Mouse (Mus musculus) forebrain, embryonic 13.5 days (tissue): ENCODE data around the gene Hmg20a. TPM values are rescaled to one million over a fixed set of nuclear protein-coding genes. Genes with fewer than 3 reads are reported as not detected.

ENCODE experiments used
- ATAC-seq: fragments of 200-750 bp; cut with Nextera tagmentation; 2 replicates; pipeline ENCODE4 v1.8.0; 2017
- H3K27ac ChIP-seq: fragments of 300-500 bp; sonication (generic); 2 replicates; pipeline ENCODE4 v1.5.1; 2015; ENCODE audit warnings: inconsistent platforms, mild to moderate bottlenecking, moderate library complexity
- H3K27me3 ChIP-seq: fragments of 300-500 bp; sonication (generic); 2 replicates; pipeline ENCODE4 v1.6.1; 2015; ENCODE audit warnings: mild to moderate bottlenecking, inconsistent platforms
- H3K36me3 ChIP-seq: fragments of 300-500 bp; sonication (generic); 2 replicates; pipeline ENCODE4 v1.6.1; 2015; ENCODE audit warnings: mild to moderate bottlenecking, inconsistent platforms; ENCODE audit not compliant: poor library complexity, severe bottlenecking
- H3K4me1 ChIP-seq: fragments of 300-500 bp; sonication (generic); 2 replicates; pipeline ENCODE4 v1.6.1; 2015; ENCODE audit warnings: inconsistent platforms
- H3K4me2 ChIP-seq: fragments of 300-500 bp; sonication (generic); 2 replicates; pipeline ENCODE4 v1.6.1; 2015; ENCODE audit warnings: inconsistent platforms, mild to moderate bottlenecking, moderate library complexity
- H3K4me3 ChIP-seq: fragments of 300-500 bp; sonication (generic); 2 replicates; pipeline ENCODE4 v1.5.1; 2015; ENCODE audit warnings: mild to moderate bottlenecking, inconsistent platforms
- H3K9ac ChIP-seq: fragments of 300-500 bp; sonication (generic); 2 replicates; pipeline ENCODE4 v1.6.1; 2015; ENCODE audit warnings: mild to moderate bottlenecking, inconsistent platforms
- H3K9me3 ChIP-seq: fragments of 300-500 bp; sonication (generic); replicated peaks from 2 replicates; pipeline ENCODE4 v1.6.1; 2016; ENCODE audit warnings: inconsistent platforms
- WGBS: fragments of 180-500 bp; shearing (Covaris S2); methylation state at CpG from one replicate; pipeline ENCODE4 v1.1.7; 2015; 5-methylcytosine and 5-hydroxymethylcytosine counted together
- polyA plus RNA-seq: library from polyadenylated mRNA; unstranded; fragments of >200 nt; fragmentation: Nextera tagmentation; extraction: Ambion mirVana; gene quantifications from 2 replicates; pipeline ENCODE4 v1.2.1, GENCODE M21; 2015

Hmg20a gene
- polyA plus RNA-seq, 1 experiment from 2014 or later: 72.3 TPM

GRCm38 (mm10) chr9:56501721-56502542 lies 83.5 kb downstream of the Hmg20a start:
- H3K27ac ChIP-seq: no peak overlapping the region
- H3K4me1 ChIP-seq: peaks cover 33% of the 10 kb centered on the region
- H3K36me3 ChIP-seq: no peaks in the 10 kb centered on the region
- H3K27me3 ChIP-seq: no peaks in the 10 kb centered on the region
- no peak overlapping the region for H3K9ac ChIP-seq
- H3K9me3 ChIP-seq: no peaks in the 10 kb centered on the region
- no peak overlapping the region for H3K4me3 ChIP-seq
- no peak for ATAC-seq
- H3K4me2 ChIP-seq: peak overlapping the region; percentile 4; the same call in 1 of the 2 replicates
- WGBS: 36% methylated on average over 10 of the region's 10 CpGs

- Histone ChIP-seq H3K4me3 (no peak overlapping the region), H3K36me3 (no peaks in the 10 kb centered on the region), H3K9ac (no peak overlapping the region), H3K27ac (no peak overlapping the region), H3K4me1 (peaks cover 35% of the 10 kb centered on the region), H3K27me3 (no peaks in the 10 kb centered on the region), H3K9me3 (no peaks in the 10 kb centered on the region), H3K4me2 (peak overlapping the region; percentile 4; the same call in 1 of the 2 replicates)
- WGBS: 42% methylated on average over 8 of the region's 8 CpGs
- ATAC-seq: no peak
Measured at GRCm38 (mm10) chr9:56502543-56502971, 84.1 kb downstream of the Hmg20a start.

GRCm38 (mm10) chr9:56503621-56504500 lies 85.5 kb downstream of the Hmg20a start:
- 63% methylated on average over 7 of the region's 7 CpGs for WGBS
- H3K9me3 ChIP-seq: no peaks in the 10 kb centered on the region
- H3K4me1 ChIP-seq: peaks cover 38% of the 10 kb centered on the region
- no peak overlapping the region for H3K4me3 ChIP-seq
- no peaks in the 10 kb centered on the region for H3K27me3 ChIP-seq
- H3K9ac ChIP-seq: no peak overlapping the region
- no peak for ATAC-seq
- H3K36me3 ChIP-seq: no peaks in the 10 kb centered on the region
- H3K4me2 ChIP-seq: no peak overlapping the region
- H3K27ac ChIP-seq: no peak overlapping the region

GRCm38 (mm10) chr9:56504511-56504910 lies 86.1 kb downstream of the Hmg20a start:
- Histone ChIP-seq H3K4me2 (no peak overlapping the region), H3K4me3 (no peak overlapping the region), H3K27me3 (no peaks in the 10 kb centered on the region), H3K4me1 (peaks cover 38% of the 10 kb centered on the region), H3K27ac (no peak overlapping the region), H3K9me3 (no peaks in the 10 kb centered on the region), H3K36me3 (no peaks in the 10 kb centered on the region), H3K9ac (no peak overlapping the region)
- WGBS: 32% methylated on average over 5 of the region's 5 CpGs
- ATAC-seq: no peak

GRCm38 (mm10) chr9:56505083-56505792 lies 86.8 kb downstream of the Hmg20a start:
- ATAC-seq: no peak
- H3K4me3 ChIP-seq: no peak overlapping the region; the same call in 1 of the 2 replicates
- H3K4me1 ChIP-seq: peaks cover 38% of the 10 kb centered on the region
- H3K9ac ChIP-seq: no peak overlapping the region
- WGBS: 65% methylated on average over 9 of the region's 9 CpGs
- no peaks in the 10 kb centered on the region for H3K36me3 ChIP-seq
- no peaks in the 10 kb centered on the region for H3K9me3 ChIP-seq
- H3K27ac ChIP-seq: peak overlapping the region; percentile 96; the same call in 1 of the 2 replicates
- no peaks in the 10 kb centered on the region for H3K27me3 ChIP-seq
- H3K4me2 ChIP-seq: peak overlapping the region; percentile 66

GRCm38 (mm10) chr9:56505793-56506755 lies 87.7 kb downstream of the Hmg20a start:
- peak overlapping the region; percentile 96 for H3K27ac ChIP-seq
- H3K4me2 ChIP-seq: peak overlapping the region; percentile 66
- peaks cover 38% of the 10 kb centered on the region for H3K4me1 ChIP-seq
- no peaks in the 10 kb centered on the region for H3K36me3 ChIP-seq
- peak overlapping the region; percentile 43 for H3K4me3 ChIP-seq
- peak overlapping the region; percentile 61 for H3K9ac ChIP-seq
- ATAC-seq: peak; percentile 95
- no peaks in the 10 kb centered on the region for H3K27me3 ChIP-seq
- H3K9me3 ChIP-seq: no peaks in the 10 kb centered on the region
- under 1% methylated on average over 31 of the region's 31 CpGs for WGBS

- Histone ChIP-seq H3K27me3 (no peaks in the 10 kb centered on the region), H3K4me1 (peaks cover 33% of the 10 kb centered on the region), H3K4me3 (peak overlapping the region; percentile 43), H3K36me3 (no peaks in the 10 kb centered on the region), H3K9ac (peak overlapping the region; percentile 61), H3K9me3 (no peaks in the 10 kb centered on the region), H3K27ac (peak overlapping the region; percentile 96), H3K4me2 (peak overlapping the region; percentile 66)
- ATAC-seq: peak; percentile 14
- 5% methylated on average over 25 of the region's 25 CpGs for WGBS
Measured at GRCm38 (mm10) chr9:56506931-56507681, 88.7 kb downstream of the Hmg20a start.

GRCm38 (mm10) chr9:56507682-56508061 lies 89.3 kb downstream of the Hmg20a start:
- Histone ChIP-seq H3K4me2 (peak overlapping the region; percentile 66), H3K27ac (peak overlapping the region; percentile 96), H3K36me3 (no peaks in the 10 kb centered on the region), H3K9ac (peak overlapping the region; percentile 61; the same call in 1 of the 2 replicates), H3K4me1 (peaks cover 27% of the 10 kb centered on the region), H3K9me3 (no peaks in the 10 kb centered on the region), H3K27me3 (no peaks in the 10 kb centered on the region), H3K4me3 (peak overlapping the region; percentile 43)
- no peak for ATAC-seq
- WGBS: 51% methylated on average over 4 of the region's 4 CpGs

GRCm38 (mm10) chr9:56508835-56509451 lies 90.5 kb downstream of the Hmg20a start:
- Histone ChIP-seq H3K4me1 (peaks cover 26% of the 10 kb centered on the region), H3K4me3 (no peak overlapping the region), H3K9me3 (no peaks in the 10 kb centered on the region), H3K9ac (no peak overlapping the region), H3K27me3 (no peaks in the 10 kb centered on the region), H3K4me2 (no peak overlapping the region), H3K27ac (no peak overlapping the region), H3K36me3 (no peaks in the 10 kb centered on the region)
- ATAC-seq: no peak
- WGBS: 77% methylated on average over 11 of the region's 11 CpGs

- Histone ChIP-seq H3K27me3 (no peaks in the 10 kb centered on the region), H3K27ac (no peak overlapping the region), H3K4me2 (no peak overlapping the region), H3K9ac (no peak overlapping the region), H3K4me3 (no peak overlapping the region), H3K36me3 (no peaks in the 10 kb centered on the region), H3K9me3 (no peaks in the 10 kb centered on the region), H3K4me1 (peaks cover 24% of the 10 kb centered on the region)
- WGBS: 90% methylated on average over 2 of the region's 2 CpGs
- no peak for ATAC-seq
Measured at GRCm38 (mm10) chr9:56510281-56510680, 91.9 kb downstream of the Hmg20a start.
